Mouse (Mus musculus) retina, postnatal 1 day (tissue): ENCODE data around the gene Prx.
"Not testable (repeated sequence)": the region's sequence is repeated elsewhere in the genome, so short reads cannot be mapped to it uniquely, and the experiment has no call there.

Experiments used
- DNase-seq: peaks from one replicate; pipeline ENCODE4 v3.0.0-alpha.2; 2012

Gene Prx

DNA sequence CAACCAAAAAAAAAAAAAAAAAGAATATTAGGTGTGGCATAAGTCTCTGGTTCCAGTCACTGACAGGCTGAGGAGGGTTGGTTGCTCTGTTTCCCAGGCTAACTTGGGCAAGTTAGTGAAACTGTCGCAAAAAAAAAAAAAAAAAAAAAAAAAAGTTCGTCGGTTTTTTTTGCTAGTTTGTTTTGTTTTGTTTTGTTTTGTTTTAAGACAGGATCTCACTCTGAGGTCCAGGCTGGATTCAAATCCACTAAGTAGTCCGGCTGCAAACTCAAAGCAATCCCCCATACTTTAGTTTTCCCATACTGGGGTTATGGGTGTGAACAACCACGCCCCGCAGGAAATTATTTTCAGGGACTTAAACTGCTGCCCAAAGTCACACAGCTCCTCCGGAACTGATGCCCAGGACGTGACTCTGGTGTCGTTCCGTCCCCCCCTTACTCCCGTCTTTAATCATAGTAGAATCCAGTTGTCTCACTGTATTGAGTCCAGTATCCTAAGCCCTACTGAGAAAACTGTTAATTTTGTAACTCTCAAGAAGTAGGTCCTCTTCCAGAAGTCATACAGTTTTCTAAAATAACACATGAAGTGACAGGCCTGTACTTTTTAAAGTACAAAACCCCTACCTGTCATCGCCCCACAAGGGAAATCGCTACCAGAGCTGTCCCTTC lies 12.9 kb upstream of the Prx start:
- no peak for DNase-seq

DNA sequence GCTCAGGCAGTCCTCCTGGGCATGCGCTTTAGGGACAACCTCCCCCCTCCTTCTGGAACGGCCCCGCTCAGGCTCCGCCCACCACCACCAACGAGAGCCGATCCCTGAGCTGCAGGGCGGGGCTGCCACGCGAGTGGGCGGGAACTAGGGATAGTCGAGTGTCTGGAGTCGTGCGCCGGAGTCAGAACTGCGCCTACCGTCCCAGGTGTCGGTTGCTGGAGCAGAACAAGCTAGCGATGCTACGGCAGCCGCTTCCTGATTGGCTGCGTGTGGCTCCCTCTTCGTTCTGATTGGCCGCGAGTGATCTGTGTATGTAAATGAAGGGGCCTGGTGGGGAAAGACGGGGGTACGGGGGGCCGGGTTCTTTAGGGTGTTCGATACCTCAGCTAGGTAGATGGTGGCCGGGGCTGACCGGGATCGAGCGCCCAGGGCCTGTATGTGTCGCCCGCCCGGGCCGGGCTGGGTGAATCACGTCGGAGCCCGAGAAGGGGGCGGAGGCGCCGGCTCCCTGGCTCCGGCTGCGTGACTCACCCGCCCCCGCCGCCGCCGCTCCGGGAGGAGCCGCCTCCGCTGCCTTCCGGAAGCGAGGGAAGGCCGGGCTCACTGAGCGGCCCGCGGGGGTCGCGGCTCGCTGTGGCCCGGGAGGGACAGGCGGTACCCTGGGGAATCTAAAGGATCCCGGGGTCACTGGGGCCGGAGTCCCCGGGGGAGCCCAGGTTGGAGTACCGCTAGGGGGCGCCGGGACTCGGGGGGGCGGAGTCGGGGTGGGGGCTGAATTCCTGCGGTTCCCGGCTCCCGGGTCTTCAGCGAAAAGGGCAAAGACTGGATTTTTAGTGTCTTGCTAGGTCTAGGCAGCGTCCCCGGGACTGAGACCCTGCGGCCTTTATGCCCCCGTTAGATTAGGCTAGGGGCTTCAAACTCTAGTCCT lies 12.1 kb upstream of the Prx start, which contains the start of gene Sertad1:
Sertad1 (plus strand) TSS at position 141 of the 928 bp plus-strand sequence.
- peak; percentile 99 for DNase-seq

DNA sequence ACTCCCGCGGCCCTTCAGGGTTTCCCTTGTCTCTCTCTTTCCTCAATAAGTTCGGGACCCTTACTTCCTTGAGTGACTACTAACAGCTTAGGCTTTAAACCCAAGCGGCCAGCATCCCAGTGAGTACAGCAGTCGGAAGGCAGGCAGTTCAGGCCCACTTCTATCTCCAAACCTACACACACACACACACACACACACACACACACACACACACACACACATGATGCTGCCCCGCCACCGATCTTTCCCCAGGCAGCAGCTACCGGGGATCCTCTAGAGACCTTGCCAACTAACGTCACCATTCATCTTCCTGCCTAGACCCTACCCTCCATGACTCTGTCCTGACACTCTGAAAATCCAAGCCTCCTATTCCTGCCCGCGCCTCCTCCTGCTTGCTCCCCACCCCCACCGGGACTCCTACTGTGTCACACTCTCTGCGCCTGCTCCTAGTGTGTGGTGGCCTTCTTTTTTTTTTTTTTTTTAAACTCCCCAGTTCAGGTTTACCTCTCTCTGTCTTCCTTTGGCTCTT lies 11.3 kb upstream of the Prx start:
- DNase-seq = no peak

DNA sequence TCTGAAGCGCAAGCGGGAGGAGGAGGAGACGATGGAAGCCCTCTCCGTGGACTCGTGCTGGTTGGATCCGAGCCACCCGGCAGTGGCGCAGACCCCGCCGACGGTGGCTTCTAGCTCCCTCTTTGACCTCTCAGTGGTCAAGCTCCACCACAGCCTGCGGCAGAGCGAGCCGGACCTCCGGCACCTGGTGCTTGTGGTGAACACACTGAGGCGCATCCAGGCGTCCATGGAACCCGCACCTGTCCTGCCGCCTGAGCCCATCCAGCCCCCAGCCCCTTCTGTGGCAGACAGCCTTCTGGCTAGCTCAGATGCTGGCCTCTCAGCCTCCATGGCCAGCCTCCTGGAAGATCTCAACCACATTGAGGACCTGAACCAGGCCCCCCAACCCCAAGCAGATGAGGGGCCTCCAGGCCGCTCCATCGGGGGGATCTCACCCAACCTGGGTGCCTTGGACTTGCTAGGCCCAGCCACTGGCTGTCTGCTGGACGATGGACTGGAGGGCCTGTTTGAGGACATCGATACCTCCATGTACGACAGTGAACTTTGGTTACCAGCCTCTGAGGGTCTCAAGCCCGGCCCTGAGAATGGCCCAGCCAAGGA lies 9.8 kb upstream of the Prx start:
- DNase-seq = no peak

DNA sequence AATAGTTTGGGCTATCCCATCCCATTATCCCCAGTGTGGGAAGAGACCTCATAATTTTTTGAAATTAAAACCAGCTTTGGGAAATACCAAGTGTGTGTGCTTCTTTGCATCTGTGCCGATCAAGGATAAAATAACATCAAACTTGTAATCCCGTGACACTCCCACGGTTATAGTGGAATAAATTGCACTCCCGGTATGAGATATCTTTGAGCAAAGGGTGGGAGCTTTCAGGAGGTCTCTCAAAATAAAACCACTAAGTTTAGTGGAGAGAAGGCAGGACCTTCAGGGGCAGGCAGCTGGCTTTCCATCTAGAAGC lies 8.9 kb upstream of the Prx start:
- DNase-seq = no peak

DNA sequence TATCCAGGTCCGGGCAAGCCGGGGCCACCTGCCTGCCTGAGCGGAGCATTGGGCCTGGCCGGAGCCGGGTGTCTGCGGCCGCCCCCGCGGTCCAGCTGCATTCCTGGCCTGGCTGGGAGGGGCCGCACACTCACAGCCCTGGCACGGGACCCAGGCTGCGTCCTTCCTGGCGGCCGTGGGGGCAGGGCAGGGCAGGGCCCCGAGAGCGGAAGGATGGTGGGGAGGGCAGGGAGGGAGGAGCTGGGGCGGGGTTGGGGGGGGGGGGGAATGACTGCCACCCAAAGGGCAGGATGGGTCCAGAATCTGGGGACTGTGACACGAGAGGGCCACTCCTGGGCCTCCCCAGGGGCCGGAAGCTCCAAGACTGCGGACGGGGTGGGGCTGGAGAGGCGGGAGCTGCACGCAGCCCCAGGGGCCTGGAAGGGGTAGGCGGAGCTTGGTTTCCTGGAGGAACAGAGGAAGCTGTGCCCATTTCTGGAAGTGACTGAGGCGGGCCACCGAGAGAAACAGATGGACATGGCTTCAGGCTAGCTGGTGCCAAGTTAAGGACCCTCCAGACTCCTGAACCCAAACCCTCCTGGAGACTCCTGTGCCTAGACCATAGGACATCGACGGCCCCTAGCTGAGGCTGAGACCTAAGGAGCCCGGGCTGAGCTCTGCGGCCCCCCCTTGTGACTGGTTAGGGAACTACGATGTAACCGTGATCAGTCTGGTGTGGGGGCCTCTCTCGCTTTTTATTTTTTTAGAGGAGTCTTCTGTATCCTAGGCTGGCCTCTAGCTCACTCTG lies 8.4 kb upstream of the Prx start:
- peak; percentile 86 for DNase-seq

DNA sequence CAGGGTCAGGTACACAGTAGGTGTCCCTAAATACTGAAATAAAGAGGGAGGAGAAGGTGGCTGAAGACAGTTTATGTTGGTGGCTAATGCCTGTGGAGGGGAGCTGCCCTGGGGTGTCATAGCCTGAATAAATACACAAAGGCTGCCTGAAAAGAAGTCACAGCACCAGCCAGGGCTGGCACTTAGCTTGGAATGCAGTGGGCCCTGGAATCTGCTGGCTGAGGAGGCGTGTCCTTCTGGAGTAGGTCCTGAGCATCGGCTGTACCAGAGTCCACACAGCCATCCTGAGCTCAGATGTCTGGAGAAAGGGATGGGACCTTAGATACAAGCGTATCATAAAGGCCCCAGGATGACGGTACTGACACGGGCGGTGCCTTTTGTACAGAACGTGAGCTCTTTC lies 7.3 kb upstream of the Prx start:
- DNase-seq = no peak

DNA sequence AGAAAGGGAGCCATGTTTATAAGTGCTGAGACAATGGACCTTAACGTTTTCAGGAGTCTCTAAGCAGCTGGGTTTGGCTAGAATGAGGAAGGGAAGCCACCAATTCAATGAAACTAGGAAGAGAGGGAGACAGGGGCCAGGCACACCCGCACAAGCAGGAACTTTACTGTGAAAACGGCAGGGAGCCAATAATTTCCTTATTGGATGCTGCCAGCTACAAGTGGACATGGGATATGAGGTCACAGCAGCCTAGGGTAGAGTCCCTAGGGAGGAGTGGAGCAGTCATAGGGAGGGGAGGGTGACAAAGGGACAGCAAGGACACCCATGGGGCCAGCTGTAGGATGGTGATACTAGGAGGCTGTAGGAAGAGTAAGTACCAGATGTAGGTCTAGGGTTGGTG lies 6.1 kb upstream of the Prx start:
- no peak for DNase-seq

DNA sequence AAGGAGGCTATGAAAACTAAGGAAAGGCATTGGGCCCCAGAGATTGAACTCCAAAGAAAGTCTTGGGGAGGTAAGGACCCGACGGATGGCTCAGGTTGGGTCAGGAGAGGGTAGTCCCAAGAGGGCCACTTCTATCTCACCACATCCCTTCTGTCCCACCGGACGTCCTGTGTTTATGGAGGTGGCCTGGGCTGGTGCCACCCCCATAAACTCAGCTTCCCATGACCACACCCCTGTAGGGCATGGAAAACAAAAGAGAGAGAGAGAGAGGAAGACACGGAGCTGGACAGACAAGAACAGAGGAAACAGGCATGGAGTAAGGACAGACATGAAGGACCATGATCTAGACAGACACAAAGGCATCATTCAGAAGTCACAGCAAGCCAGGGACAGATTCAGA lies 5.7 kb upstream of the Prx start:
- DNase-seq = no peak

DNA sequence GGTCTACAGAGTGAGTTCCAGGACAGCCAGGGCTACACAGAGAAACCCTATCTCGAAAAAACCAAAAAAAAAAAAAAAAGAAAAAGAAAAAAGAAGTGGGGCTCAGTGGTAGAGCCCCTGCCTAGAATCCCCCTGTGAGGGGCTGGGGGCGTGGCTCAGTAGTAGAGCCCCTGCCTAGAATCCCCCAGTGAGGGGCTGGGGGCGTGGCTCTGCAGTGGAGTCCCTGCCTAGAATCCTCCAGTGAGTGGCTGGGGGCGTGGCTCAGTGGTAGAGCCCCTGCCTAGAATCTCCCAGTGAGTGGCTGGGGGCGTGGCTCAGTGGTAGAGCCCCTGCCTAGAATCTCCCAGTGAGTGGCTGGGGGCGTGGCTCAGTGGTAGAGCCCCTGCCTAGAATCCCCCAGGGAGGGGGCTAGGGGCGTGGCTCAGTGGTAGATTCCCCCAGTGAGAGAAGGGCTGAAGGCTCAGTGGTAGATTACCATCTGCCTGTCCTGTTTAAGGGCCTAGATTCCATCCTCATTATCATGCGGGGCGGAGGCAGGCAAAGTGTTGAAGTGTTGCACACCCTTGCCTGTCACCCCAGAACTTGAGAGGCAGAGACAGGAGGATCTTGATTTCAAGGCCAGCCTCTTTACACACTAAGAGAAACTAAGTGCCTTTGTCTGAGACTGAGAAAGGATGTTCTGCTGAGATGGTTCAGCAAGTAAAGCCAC lies 4.3 kb upstream of the Prx start:
- not testable (repeated sequence) for DNase-seq

DNA sequence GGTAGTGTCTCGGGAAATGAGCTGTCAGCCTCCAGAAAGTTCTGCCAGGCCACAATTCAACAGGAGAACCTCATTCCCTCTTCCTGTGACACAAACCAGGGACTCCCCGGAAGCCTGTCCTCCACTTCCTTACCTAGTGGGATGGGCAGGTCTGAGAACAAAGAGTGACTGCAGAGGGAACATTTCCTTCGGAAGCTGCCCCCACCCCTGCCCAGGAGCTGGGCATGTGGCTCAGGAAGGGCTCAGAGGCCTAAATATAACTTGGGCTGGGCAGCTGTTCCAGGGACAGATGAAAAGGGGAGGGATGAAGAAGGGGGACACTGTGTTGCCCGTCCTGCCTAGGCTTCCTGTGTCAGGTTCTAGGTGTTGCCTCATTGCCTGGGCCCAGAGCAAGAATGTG lies 2.5 kb downstream of the Prx start:
- no peak for DNase-seq

DNA sequence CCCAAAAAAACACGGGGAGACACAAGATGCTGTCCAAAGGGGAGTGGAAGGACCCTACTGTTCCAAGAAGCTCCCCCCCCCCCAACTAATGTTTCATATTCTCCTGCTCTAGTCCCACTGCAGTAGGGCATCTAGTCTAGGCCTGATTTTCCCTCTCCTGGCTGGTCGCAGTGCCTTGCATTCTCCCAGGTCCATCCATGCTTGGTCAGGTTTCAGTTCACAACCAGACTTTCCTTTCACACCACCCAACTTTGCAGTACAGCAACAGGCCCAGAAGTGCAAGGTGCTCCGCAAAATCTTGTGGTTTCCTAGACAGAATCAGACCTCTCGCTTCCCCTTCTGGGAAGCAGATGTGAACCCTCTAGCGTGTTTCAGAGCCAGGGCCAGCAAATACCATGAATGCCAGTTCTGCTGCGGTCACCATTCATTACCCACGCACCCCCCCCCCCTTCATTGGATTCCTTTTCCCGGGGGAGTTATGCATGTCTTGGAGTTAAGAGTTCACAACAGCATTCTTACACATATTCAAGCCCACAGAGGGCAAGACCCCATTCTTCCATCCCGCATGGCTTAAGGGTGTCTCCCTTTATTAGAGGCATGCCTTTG lies 7.7 kb downstream of the Prx start:
- no peak for DNase-seq

DNA sequence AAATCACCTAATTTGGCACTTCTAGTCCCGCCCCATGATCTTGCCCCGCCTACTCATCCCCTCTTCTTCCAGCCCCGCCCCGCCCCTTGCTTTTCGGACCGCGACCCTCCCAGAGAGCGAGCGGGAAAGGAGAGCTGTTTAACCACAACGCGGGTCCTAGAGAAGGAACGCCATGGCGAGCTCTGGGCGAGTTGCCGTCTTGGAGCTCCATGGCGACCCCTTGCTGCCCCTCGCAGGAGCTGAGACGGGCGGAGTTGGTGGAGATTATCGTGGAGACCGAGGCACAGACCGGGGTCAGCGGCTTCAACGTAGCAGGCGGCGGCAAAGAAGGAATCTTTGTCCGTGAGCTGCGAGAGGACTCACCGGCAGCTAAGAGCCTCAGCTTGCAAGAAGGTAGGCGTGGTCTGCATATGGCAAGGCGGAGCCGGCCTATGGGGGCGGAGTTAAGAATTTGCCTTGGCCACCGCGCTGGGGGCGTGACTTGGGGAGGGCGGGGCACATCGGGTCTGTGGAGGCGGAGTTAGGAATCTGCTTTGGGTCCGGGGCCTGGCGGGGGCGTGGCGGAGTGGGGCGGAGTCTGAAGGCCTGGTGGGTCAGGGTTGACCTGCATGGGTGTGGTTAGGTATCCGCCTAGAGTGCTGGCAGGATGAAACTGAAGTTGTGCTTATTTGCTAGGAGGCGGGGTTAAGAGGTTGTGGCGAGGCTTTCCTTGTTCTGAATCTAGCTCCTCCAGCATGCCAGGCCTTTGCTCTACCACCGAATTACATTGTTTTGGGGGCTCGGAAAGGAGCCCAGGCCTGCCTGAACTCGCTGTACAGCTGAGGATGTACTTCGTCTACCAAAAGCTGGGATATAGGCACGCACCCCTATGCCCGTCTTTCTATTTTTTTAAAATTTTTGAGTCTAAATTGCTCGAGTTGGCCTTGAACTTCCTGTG lies 8.9 kb downstream of the Prx start:
- peak; percentile 96 for DNase-seq

DNA sequence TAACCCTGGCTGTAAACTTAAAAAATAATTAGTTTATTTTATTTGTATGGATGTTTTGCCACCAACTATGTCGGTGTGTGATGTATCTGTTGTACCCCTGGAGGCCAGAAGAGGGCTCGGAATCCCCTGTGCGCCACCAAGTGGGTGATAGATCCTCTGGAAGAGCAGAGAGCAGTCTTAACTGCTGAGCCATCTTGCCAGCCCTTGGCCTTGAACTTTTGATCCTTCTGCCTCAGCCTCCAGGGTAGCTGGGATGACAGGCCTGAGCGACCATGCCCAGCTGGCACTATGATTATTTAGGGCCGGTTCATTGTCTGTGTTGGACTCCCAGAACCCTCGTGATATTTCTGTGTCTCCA lies 9.5 kb downstream of the Prx start:
- DNase-seq = peak; percentile 71

DNA sequence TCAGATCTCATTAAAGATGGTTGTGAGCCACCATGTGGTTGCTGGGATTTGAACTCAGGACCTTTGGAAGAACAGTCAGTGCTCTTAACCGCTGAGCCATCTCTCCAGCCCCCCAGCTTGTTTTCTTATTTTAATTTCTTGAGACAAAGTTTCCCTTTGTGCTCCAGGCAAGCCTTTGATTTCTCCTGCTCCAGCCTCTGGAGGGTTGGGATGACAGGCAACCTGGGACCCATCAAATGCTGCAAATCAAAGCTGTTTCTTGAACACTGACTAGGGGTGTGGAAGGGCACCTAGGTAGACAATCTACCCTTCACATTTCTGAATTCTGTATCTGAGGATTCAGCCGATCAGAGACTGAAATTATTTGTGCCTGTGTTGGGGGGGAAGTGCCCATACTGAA lies 11.7 kb downstream of the Prx start:
- DNase-seq = no peak

DNA sequence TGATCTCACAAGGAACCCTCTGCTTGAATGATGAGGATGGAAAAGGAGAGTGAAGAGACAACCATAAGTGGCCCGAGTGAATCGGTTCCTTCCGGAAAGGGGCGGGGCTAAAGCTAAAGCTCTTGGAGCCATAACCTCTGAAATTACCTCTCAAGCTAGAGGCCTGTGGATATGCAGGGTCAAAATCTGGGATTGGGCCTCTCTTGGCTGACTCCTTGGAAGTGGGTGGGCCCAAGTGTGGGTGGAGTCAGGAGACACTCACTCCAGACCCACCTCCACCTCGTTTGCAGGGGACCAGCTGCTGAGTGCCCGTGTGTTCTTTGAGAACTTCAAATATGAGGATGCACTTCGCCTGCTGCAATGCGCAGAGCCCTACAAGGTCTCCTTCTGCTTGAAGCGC lies 15.8 kb downstream of the Prx start:
- no peak for DNase-seq

DNA sequence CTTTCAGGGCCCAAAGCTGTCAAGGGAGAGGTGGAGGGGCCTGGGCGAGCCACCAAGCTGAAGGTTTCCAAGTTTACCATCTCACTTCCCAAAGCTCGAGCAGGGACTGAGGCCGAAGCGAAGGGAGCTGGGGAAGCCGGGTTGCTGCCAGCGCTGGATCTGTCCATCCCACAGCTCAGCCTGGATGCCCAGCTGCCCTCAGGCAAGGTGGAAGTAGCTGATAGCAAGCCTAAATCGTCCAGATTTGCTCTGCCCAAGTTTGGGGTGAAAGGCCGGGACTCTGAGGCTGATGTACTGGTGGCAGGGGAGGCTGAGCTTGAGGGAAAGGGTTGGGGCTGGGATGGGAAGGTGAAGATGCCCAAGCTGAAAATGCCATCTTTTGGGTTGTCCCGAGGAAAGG lies 19.2 kb downstream of the Prx start:
- DNase-seq = no peak

DNA sequence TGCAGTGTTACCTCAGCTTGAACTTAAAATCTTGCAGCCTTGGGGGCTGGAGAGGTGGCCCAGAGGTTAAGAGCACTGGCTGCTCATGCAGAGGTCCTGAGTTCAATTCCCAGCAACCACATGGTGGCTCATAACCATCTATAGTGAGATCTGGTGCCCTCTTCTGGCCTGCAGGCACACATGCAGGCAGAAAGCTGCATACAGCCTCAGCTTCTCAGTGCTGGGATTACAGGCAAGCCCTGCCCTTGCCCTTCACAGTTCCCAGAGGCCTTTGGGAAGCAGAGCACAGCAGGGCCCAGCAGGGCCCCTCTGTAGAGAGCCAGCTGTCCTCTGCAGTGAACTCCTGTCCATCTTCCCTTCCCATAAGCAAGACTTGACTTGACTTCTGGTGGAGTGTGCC lies 21.0 kb downstream of the Prx start:
- no peak for DNase-seq

DNA sequence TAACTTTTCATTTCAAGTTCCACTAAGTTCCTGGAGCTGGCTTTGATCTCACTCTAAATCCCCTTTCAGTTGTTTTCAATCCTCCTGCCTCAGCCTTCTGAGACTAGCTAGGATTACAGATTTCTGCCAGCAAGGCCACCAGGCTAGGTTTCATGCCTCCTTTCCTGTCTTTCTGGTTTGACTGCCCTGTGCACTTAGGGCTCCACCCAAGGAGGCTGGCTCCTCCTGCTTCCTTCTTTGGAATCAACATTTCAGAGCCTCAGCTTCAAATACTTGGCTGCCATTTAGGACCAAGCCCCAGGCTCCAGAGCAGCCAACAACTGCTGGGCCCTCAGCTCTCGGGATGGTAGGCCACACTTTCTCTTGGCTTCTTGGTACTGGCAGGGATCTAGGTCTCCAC lies 21.5 kb downstream of the Prx start:
- no peak for DNase-seq

DNA sequence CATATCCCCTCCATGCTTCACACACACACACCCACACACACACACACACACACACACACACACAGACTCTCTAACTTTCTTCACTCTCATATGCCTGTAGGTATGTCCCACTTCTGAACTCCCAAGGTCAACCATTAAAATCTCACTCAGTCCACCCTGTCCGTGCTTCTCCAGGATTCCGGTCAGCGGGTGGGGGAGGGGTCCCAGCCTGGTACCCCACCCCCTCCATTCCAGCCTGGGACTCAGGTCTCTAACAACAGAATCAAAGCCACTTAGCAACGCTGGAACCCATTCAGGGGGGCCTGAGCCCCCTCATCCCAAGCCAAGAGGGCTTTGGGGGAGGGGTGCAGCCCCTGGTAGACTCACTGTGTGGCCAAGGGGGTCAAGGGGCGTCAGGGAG lies 23.8 kb downstream of the Prx start, which contains the start of gene Hipk4:
Hipk4 (plus strand) TSS at position 301 of the 400 bp plus-strand sequence.
- DNase-seq = no peak

DNA sequence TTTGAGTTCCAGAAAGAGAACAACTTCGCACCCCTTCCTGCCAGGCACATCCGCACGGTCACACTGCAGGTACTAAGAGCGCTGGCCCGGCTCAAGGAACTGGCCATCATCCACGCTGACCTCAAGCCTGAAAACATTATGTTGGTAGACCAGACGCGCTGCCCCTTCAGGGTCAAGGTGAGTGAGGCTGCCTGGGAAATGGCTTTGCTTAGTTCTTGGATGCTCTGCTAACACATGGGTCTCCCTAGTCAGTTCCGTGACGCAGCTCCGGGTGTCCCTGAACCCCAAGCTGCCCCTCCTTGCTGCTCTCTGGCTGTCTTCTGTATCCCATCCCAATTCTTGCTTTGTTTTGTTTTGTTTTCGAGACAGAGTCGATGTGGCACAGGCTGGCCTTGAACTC lies 24.7 kb downstream of the Prx start:
- no peak for DNase-seq
